Mouse (Mus musculus) bone marrow, adult 2 months (tissue): ENCODE measurements around the gene Txndc11.

Experiments used
- CTCF ChIP-seq: fragments of 200-500 bp; IDR thresholded peaks from 2 replicates; pipeline ENCODE4 v1.5.1; 2011; ENCODE audit warnings: low read length, control low read depth; ENCODE audit not compliant: control insufficient read depth, insufficient read depth
- POLR2A ChIP-seq: fragments of 200-500 bp; IDR thresholded peaks from 2 replicates; pipeline ENCODE4 v1.6.1; 2011; ENCODE audit warnings: low read depth, mild to moderate bottlenecking, control low read depth, low read length, borderline replicate concordance; ENCODE audit not compliant: control insufficient read depth

- TF ChIP-seq CTCF (no peak), POLR2A (no peak)
Measured at GRCm38 (mm10) chr16:11043239-11043638, 91.2 kb downstream of the Txndc11 start.
